Mouse (Mus musculus): Measurements from ENCODE around the gene Pate2. TPM values are rescaled to one million over a fixed set of nuclear protein-coding genes. Genes with fewer than 3 reads are reported as not detected.

Gene Pate2
- polyA plus RNA-seq, 1 experiment from 2014 or later = 1.6 TPM

DNA sequence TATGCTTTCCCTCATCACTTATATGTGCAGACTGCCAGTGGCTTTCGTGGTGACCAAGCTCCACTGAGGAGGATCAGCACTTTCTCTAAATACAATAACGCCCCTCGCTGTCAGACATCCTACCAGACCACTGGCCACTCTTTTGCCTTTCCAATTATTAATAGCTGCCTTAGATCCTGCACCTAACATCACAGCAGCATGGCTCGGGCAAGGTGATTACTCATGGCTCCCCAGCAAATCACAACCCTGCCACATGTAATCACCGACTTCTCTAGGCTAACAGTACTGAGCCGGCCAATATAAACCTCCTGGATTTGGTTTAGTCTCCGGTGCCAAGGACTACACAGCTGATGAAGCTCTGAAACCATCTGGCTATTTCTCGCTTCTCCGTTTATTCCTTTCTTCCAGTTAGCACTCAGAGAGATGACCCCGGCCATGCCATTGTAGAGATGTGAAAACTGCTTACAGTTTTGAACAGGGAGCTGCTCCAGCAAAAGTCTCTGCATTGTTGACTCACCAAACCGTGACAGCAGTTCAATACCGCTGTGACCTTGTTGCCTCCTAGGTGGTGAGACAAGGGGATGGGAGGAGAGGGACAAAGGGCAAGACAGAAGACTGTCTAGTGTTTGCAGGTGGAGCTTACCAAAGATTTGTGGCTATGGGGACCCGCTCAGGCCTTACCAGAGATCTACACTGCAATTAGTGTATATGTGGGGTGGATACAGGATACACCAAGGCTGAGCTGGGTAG, 30.9 kb upstream of the Pate2 start:
- H3K27ac ChIP-seq (replicated peaks) = no peak overlapping the region
- H3K27me3 ChIP-seq (replicated peaks; ENCODE audit: low read depth, poor library complexity, severe bottlenecking) = no peaks in the 10 kb centered on the region
- no peak for DNase-seq (ENCODE audit: low spot score)
- WGBS = 82% methylated on average over 13 of the region's 13 CpGs
- H3K9me3 ChIP-seq = no peaks in the 10 kb centered on the region
- H3K36me3 ChIP-seq (replicated peaks) = no peaks in the 10 kb centered on the region
- no peak overlapping the region for H3K4me3 ChIP-seq
- peaks cover 25% of the 10 kb centered on the region for H3K4me1 ChIP-seq

DNA sequence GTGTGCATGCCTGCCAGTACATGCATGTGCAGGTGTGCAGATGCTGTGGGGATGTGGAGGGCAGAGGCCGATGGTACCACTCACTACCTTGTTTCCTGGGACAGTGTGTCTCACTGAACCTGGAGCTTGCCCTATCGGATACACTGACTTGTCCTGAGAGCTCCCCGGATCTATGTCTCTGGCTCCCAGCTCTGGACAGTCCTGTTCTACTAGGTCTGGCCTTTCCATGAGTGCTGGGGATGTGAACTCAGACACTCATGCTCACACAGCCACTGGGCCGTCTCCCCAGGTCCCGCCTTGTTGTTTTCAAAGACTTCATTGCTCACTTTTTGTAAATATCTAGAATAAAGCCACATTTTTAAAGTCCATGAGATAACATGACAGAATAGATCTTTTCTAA, 29.1 kb upstream of the Pate2 start:
- 81% methylated on average over 5 of the region's 5 CpGs for WGBS
- peaks cover 20% of the 10 kb centered on the region; the same call in 1 of the 2 replicates for H3K4me1 ChIP-seq
- no peaks in the 10 kb centered on the region for H3K9me3 ChIP-seq
- DNase-seq (ENCODE audit: low spot score) = no peak
- no peaks in the 10 kb centered on the region; the same call in 1 of the 2 replicates for H3K36me3 ChIP-seq (replicated peaks)
- H3K27me3 ChIP-seq (replicated peaks; ENCODE audit: low read depth, poor library complexity, severe bottlenecking) = no peaks in the 10 kb centered on the region
- peak overlapping the region; percentile 19; the same call in 1 of the 2 replicates for H3K27ac ChIP-seq (replicated peaks)
- no peak overlapping the region for H3K4me3 ChIP-seq

DNA sequence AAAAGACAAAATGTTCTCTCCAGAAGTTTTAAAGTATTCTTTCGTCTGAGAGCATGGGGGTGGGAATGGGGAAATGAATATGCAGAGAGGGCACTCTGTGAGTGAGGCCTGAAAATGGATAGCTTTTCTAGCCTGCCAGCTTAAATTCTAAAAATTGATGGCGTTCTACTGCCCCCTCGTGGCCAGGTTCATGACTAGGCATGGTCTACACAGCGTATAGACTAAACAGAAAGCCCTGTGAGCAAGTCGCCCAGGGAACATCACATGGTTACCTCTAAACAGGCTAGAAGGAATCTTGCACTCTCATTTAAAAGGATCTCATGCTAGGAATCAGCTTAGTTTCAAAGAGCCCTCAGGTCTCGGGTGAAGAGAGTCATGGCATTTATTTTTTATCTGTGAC, 28.6 kb upstream of the Pate2 start:
- H3K9me3 ChIP-seq = no peaks in the 10 kb centered on the region
- no peak overlapping the region for H3K27ac ChIP-seq (replicated peaks)
- WGBS = 9% methylated on average over 6 of the region's 6 CpGs
- no peak overlapping the region for H3K4me3 ChIP-seq
- DNase-seq (ENCODE audit: low spot score) = peak; percentile 87
- no peaks in the 10 kb centered on the region; the same call in 1 of the 2 replicates for H3K36me3 ChIP-seq (replicated peaks)
- H3K27me3 ChIP-seq (replicated peaks; ENCODE audit: low read depth, poor library complexity, severe bottlenecking) = no peaks in the 10 kb centered on the region
- peaks cover 20% of the 10 kb centered on the region; the same call in 1 of the 2 replicates for H3K4me1 ChIP-seq

DNA sequence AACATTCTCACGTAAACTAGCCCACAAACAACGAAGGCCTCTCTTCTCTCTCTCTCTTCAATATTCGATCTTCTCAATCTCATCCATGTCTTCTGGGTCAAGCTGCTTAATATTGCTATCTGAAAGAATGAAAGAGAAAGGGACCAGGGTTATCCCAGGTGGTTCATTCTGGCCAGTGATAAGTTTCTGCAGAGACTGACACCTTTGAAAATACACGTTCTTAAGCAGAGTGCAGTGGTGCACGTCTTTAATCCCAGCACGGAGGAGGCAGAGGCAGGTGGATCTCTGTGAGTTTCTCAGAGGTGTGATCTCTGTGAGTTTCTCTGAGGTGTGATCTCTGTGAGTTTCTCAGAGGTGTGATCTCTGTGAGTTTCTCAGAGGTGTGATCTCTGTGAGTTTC, 28.1 kb upstream of the Pate2 start:
- no peaks in the 10 kb centered on the region for H3K27me3 ChIP-seq (replicated peaks; ENCODE audit: low read depth, poor library complexity, severe bottlenecking)
- peaks cover 20% of the 10 kb centered on the region; the same call in 1 of the 2 replicates for H3K4me1 ChIP-seq
- H3K9me3 ChIP-seq = no peaks in the 10 kb centered on the region
- H3K27ac ChIP-seq (replicated peaks) = no peak overlapping the region
- no peak overlapping the region for H3K4me3 ChIP-seq
- no peaks in the 10 kb centered on the region; the same call in 1 of the 2 replicates for H3K36me3 ChIP-seq (replicated peaks)
- WGBS = 76% methylated on average over 6 of the region's 6 CpGs
- DNase-seq (ENCODE audit: low spot score) = no peak

DNA sequence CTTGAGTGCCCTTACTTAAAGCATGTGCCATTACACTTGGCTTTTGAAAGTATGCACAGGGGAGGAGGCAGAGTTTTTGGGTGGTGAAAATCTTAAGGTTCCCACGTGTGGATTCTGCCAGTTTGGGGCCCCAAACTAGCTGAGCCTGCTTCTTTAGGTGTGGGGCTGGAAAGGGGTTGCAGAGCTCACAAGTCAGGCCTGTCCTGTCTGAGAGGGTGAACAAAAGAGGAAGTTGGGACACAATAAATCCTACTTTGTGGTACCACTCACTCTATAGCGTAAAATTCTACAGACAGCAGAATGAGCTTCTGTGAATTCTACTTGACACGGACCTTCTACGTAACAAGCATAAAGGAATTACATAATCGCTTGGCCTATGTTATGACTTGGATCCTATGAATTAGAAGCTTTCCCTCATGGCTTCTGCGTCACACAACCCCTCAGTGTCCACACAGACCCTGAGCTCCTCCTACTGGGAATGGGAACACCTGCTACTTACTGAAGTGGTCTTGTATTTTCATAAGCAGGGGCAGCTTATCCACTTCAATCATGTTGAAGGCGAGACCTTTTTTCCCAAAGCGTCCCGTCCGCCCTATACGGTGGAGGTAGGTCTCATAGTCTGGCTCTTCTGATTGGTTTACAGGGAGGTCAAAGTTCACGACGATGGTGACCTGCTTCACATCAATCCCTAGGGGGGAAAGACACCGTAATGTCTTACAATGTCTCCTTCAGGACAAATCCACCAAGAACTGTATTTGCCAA, 26.8 kb upstream of the Pate2 start:
- WGBS = 88% methylated on average over 14 of the region's 14 CpGs
- H3K4me3 ChIP-seq = no peak overlapping the region
- H3K4me1 ChIP-seq = peaks cover 11% of the 10 kb centered on the region; the same call in 1 of the 2 replicates
- no peaks in the 10 kb centered on the region for H3K9me3 ChIP-seq
- no peaks in the 10 kb centered on the region for H3K27me3 ChIP-seq (replicated peaks; ENCODE audit: low read depth, poor library complexity, severe bottlenecking)
- no peak for DNase-seq (ENCODE audit: low spot score)
- no peak overlapping the region for H3K27ac ChIP-seq (replicated peaks)
- H3K36me3 ChIP-seq (replicated peaks) = no peaks in the 10 kb centered on the region; the same call in 1 of the 2 replicates

DNA sequence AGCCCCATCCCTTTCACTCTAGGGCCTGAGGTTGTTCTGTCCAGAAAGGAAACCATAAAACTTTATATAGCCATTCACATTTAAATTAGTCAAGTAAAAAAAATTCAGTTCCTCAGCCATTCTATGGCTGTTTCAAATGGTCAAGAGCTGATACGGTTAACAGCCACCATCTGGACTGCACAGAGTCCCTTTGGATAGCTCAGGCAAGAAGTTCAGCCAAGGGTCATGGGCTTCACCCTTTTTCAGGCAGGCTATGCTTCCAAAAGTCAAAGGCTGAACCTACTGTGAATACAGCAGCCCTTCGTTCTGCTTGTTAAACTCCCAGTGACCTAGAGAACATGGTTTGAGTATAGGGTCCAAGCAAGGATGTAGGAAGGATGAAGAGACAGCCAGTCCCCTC, 25.4 kb upstream of the Pate2 start:
- no peak overlapping the region for H3K4me3 ChIP-seq
- H3K27me3 ChIP-seq (replicated peaks; ENCODE audit: low read depth, poor library complexity, severe bottlenecking) = no peaks in the 10 kb centered on the region
- 73% methylated on average over 2 of the region's 2 CpGs for WGBS
- 0 out of 2 replicates have a peak, but pooled peaks cover 4% of the 10 kb centered on the region for H3K4me1 ChIP-seq
- DNase-seq (ENCODE audit: low spot score) = no peak
- H3K36me3 ChIP-seq (replicated peaks) = no peaks in the 10 kb centered on the region; the same call in 1 of the 2 replicates
- H3K27ac ChIP-seq (replicated peaks) = no peak overlapping the region
- H3K9me3 ChIP-seq = no peaks in the 10 kb centered on the region

DNA sequence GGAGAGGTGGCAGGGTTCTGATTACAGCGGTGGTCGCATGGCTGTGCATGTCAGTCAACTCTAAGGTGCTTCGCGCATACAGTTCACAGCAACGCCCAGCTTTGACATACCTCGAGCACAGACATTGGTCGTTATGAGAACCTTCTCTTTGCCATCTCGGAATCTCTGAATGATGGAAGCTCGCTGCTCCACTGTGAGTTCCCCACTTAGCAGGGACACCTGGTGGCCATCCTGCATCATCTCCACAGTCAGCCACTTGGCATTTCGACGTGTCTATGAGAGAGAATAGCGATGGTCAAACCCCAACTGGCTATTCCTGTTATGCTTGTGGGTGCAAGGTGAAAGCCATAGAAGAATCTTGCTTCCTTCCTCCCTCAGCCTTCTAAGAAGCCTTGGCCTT, 24.4 kb upstream of the Pate2 start:
- no peaks in the 10 kb centered on the region for H3K27me3 ChIP-seq (replicated peaks; ENCODE audit: low read depth, poor library complexity, severe bottlenecking)

DNA sequence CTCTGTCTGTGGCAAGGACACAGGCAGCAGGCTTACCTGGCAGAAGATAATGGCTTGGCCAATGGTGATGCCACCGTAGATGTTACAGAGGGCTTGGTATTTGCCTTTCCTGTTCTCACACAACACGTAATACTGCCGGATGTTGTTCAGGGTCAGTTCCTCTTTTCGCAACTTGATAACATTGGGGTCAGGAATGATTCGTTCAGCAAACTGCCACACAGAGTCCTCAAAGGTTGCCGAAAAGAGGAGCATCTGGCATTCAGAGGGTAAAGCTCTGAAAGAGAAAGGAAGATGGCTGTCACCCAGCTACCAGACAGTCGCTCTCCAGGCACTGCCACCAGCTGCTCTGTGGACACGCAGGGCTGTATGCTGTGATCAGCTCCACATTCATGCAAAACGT, 23.3 kb upstream of the Pate2 start:
- DNase-seq (ENCODE audit: low spot score) = no peak
- Histone ChIP-seq H3K36me3 (replicated peaks) (no peaks in the 10 kb centered on the region; the same call in 1 of the 2 replicates), H3K4me1 (no peaks in the 10 kb centered on the region), H3K27me3 (replicated peaks; ENCODE audit: low read depth, poor library complexity, severe bottlenecking) (no peaks in the 10 kb centered on the region), H3K4me3 (no peak overlapping the region), H3K9me3 (no peaks in the 10 kb centered on the region), H3K27ac (replicated peaks) (no peak overlapping the region)
- WGBS = 86% methylated on average over 9 of the region's 9 CpGs

More for the DNA sequence above, 24.4 kb upstream of the Pate2 start:
- WGBS = 76% methylated on average over 12 of the region's 12 CpGs
- Histone ChIP-seq H3K4me1 (0 out of 2 replicates have a peak, but pooled peaks cover 4% of the 10 kb centered on the region), H3K9me3 (no peaks in the 10 kb centered on the region), H3K36me3 (replicated peaks) (no peaks in the 10 kb centered on the region; the same call in 1 of the 2 replicates), H3K4me3 (no peak overlapping the region), H3K27ac (replicated peaks) (no peak overlapping the region)
- DNase-seq (ENCODE audit: low spot score) = peak; percentile 7

DNA sequence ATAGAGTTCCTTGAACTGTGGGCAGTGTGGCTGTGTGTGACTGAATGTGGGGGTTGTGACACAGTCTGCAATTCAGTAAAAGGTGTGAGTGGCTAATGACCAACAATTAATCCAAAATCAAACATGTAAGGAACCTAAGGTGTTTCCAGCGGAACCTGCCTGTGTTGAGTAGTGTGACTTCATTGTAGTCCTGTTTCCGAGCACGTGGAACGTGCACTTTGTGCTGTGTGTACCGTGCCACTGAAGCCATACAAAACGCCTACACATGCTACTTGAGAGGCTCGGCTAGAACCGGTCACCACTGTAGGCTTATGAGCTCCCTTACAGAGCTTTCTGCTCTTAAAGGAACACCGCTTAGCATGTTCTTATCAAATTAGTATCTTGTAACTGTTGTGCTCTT, 21.6 kb upstream of the Pate2 start:
- Histone ChIP-seq H3K27ac (replicated peaks) (no peak overlapping the region), H3K36me3 (replicated peaks) (no peaks in the 10 kb centered on the region; the same call in 1 of the 2 replicates), H3K27me3 (replicated peaks; ENCODE audit: low read depth, poor library complexity, severe bottlenecking) (no peaks in the 10 kb centered on the region), H3K4me1 (no peaks in the 10 kb centered on the region), H3K9me3 (no peaks in the 10 kb centered on the region), H3K4me3 (no peak overlapping the region)
- no peak for DNase-seq (ENCODE audit: low spot score)
- WGBS = 86% methylated on average over 9 of the region's 9 CpGs

DNA sequence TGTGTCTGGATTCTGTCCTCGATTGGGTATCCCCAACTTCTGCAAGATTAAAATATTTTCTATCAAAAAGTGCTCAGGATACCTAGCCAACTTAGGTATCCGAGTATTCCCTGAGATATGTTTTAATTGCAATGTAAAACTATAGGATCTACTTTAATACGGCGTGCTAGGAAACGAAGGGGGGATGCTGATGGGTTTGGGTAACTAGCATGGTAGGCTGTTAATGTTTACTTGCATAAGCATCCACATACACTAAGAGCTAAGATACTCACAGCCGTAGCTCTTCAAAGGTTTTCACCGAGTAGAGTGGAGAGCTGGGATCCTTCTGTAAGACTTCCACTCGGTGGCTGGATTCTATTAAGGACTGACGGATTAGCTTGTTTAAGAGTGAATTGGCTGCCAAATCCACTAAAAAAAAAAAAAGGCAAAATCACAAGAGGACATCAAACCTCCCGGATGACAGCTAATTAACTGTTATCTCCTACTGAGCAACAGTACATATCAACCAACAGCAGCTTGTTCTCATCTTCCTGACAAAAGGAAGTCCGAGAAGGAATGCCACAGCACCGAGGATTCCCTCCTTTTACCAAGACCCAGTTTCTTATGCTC, 13.5 kb upstream of the Pate2 start:
- peaks cover 13% of the 10 kb centered on the region for H3K36me3 ChIP-seq (replicated peaks)
- DNase-seq (ENCODE audit: low spot score) = peak; percentile 2
- no peaks in the 10 kb centered on the region for H3K9me3 ChIP-seq
- H3K4me3 ChIP-seq = no peak overlapping the region
- no peak overlapping the region for H3K27ac ChIP-seq (replicated peaks)
- peaks cover 21% of the 10 kb centered on the region for H3K4me1 ChIP-seq
- peaks cover 14% of the 10 kb centered on the region for H3K27me3 ChIP-seq (replicated peaks; ENCODE audit: low read depth, poor library complexity, severe bottlenecking)
- WGBS = 79% methylated on average over 12 of the region's 12 CpGs

DNA sequence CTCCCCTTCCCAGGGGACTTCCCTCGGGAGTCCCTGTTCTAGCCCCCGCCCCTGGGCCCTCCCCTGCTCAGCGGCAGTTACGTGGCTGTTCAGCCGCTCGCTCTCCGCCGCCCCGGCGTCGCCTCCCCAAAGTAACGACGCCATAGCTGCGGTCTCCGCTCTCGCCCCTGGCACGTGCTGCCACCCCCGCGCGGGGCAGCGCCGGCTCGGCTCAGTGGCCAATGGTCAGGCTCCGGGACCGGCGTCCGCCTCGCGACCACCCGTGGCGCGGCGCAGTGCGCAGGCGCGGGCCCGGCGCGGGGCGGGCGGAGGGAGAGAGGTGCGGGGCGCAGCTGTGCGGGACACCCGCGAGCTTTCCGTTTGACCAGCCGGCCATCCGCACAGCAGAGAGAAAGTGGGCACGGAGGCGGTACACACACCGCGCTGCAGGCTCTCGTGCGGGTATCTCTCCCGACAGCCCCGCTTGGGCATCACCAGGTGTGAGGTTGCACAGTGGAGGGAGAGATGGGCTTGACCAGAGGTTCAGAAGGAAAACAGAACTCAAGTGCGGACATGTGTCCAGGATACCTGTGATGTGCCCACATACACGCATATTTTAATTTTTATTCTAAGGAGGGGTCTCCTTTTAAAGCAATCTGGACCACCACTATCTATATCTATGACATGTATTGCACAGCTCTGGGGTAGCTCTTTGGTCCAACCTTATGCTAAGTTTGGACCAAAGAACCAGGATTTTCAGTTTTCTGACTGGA, 11.7 kb upstream of the Pate2 start, which contains the start of the genes Ddx25 and Pus3:
TSS of gene Ddx25 (minus strand) at position 272 of the 752 bp plus-strand sequence.
TSS of gene Pus3 (plus strand) at position 339 of the 752 bp plus-strand sequence.
- H3K27me3 ChIP-seq (replicated peaks; ENCODE audit: low read depth, poor library complexity, severe bottlenecking) = peaks cover 14% of the 10 kb centered on the region
- H3K27ac ChIP-seq (replicated peaks) = peak within 1 kb of the TSS; percentile 88
- DNase-seq (ENCODE audit: low spot score) = peak; percentile 83
- no peaks in the 10 kb centered on the region for H3K9me3 ChIP-seq
- WGBS = 1% methylated on average over 59 of the region's 59 CpGs
- H3K36me3 ChIP-seq (replicated peaks) = peaks cover 30% of the 10 kb centered on the region
- peak within 1 kb of the TSS; percentile 75 for H3K4me3 ChIP-seq
- peaks cover 21% of the 10 kb centered on the region for H3K4me1 ChIP-seq

Data from embryonic facial prominence, embryonic 10.5 days (tissue).